Mouse (Mus musculus) midbrain, postnatal 0 days (tissue): ENCODE measurements around the gene Egflam. TPM values are rescaled to one million over a fixed set of nuclear protein-coding genes. Genes with fewer than 3 reads are reported as not detected.

ENCODE experiments used
- ATAC-seq: fragments of 200-750 bp; cut with Nextera tagmentation; 2 replicates; pipeline ENCODE4 v1.8.0; 2017; ENCODE audit warnings: moderate number of reproducible peaks, mild to moderate bottlenecking, moderate TSS enrichment, moderate library complexity; ENCODE audit not compliant: low FRiP score
- DNase-seq: peaks from one replicate; pipeline ENCODE4 v3.0.0-alpha.2; 2015; ENCODE audit warnings: low spot score
- H3K27ac ChIP-seq: fragments of 300-500 bp; sonication (generic); 2 replicates; pipeline ENCODE4 v1.5.1; 2014; ENCODE audit warnings: low read depth, mild to moderate bottlenecking, low read length, mixed read lengths
- H3K27me3 ChIP-seq: fragments of 300-500 bp; sonication (generic); 2 replicates; pipeline ENCODE4 v1.6.1; 2014; ENCODE audit warnings: low read length, control low read depth, mixed read lengths; ENCODE audit not compliant: insufficient read depth
- H3K36me3 ChIP-seq: fragments of 300-500 bp; sonication (generic); 2 replicates; pipeline ENCODE4 v1.6.1; 2014; ENCODE audit warnings: low read length, control low read depth, mixed read lengths; ENCODE audit not compliant: insufficient read depth
- H3K4me1 ChIP-seq: fragments of 300-500 bp; sonication (generic); 2 replicates; pipeline ENCODE4 v1.6.1; 2014; ENCODE audit warnings: mild to moderate bottlenecking, control low read depth, antibody characterized with exemption, low read length, mixed read lengths; ENCODE audit not compliant: insufficient read depth
- H3K4me2 ChIP-seq: fragments of 300-500 bp; sonication (generic); 2 replicates; pipeline ENCODE4 v1.6.1; 2014; ENCODE audit warnings: low read depth, mild to moderate bottlenecking, low read length, mixed read lengths; ENCODE audit not compliant: poor library complexity, severe bottlenecking
- H3K4me3 ChIP-seq: fragments of 300-500 bp; sonication (generic); 2 replicates; pipeline ENCODE4 v1.5.1; 2014; ENCODE audit warnings: low read depth, mild to moderate bottlenecking, low read length, moderate library complexity
- H3K9ac ChIP-seq: fragments of 300-500 bp; sonication (generic); replicated peaks from 2 replicates; pipeline ENCODE4 v1.6.1; 2014; ENCODE audit warnings: mild to moderate bottlenecking, low read length, moderate library complexity, mixed read lengths; ENCODE audit not compliant: poor library complexity, severe bottlenecking
- H3K9me3 ChIP-seq: fragments of 300-500 bp; sonication (generic); 2 replicates; pipeline ENCODE4 v1.6.1; 2016; ENCODE audit warnings: low read length, control low read depth
- CTCF ChIP-seq: IDR thresholded peaks from 2 replicates; pipeline ENCODE4 v1.5.1; 2016; ENCODE audit warnings: antibody characterized with exemption, mild to moderate bottlenecking
- WGBS: fragments of 180-500 bp; shearing (Covaris S2); extraction: QIAGEN DNeasy Blood & Tissue Kit; methylation state at CpG from one replicate; pipeline ENCODE4 v1.1.7; 2014; 5-methylcytosine and 5-hydroxymethylcytosine counted together
- polyA plus RNA-seq: library from polyadenylated mRNA; unstranded; fragments of >200 nt; fragmentation: Nextera tagmentation; extraction: Ambion mirVana; gene quantifications from 2 replicates; pipeline ENCODE4 v1.2.1, GENCODE M21; 2015
- total RNA-seq: library from RNA; depleted of rRNA; stranded (reverse); fragments of >200 nt; gene quantifications from 2 replicates; pipeline ENCODE4 v1.2.3, GENCODE M21; 2014

Gene Egflam
- total and polyA plus RNA-seq, 2 experiments from 2014 or later, result 7.8 to 8.6 TPM

DNA sequence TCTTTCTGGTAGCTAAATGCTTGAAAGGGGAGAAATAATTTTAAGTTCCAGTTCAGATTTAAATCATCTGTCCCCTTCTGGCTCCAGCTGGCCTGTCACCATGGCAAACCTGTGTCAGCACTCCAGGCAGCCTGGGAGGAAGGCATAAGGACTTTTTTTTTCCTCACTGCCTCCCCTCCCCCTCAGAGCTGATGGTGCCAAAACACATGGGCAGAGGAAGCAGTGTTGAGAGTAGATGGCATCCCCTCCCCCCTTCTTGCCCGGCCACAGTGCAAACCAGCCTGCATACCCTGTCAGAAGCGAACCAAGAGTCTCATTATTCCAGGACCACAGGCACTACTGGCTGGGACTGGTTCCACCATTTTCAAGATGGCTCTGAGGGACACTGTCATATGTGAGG lies 199.4 kb downstream of the Egflam start:
- ATAC-seq (peak; percentile 70), DNase-seq (peak; percentile 91)
- Histone ChIP-seq H3K4me3 (no peak overlapping the region), H3K9me3 (no peaks in the 10 kb centered on the region), H3K4me2 (no peak overlapping the region), H3K4me1 (no peaks in the 10 kb centered on the region), H3K27me3 (no peaks in the 10 kb centered on the region), H3K9ac (no peak overlapping the region), H3K27ac (0 out of 2 replicates have a peak overlapping the region, but pooled peaks have one; percentile 43), H3K36me3 (no peaks in the 10 kb centered on the region)
- TF ChIP-seq CTCF, result no peak
- 39% methylated on average over 2 of the region's 2 CpGs for WGBS

- H3K4me3 ChIP-seq, result no peak overlapping the region
- no peaks in the 10 kb centered on the region for H3K27me3 ChIP-seq
- DNase-seq (no peak), ATAC-seq (no peak)
- no peak for TF ChIP-seq CTCF
- no peaks in the 10 kb centered on the region for H3K36me3 ChIP-seq
- H3K4me2 ChIP-seq, result no peak overlapping the region
- WGBS, result 55% methylated on average over 3 of the region's 3 CpGs
- H3K4me1 ChIP-seq, result no peaks in the 10 kb centered on the region
- no peak overlapping the region for H3K9ac ChIP-seq
- H3K9me3 ChIP-seq, result no peaks in the 10 kb centered on the region
- no peak overlapping the region for H3K27ac ChIP-seq
Measured at GRCm38 (mm10) chr15:7197652-7198445, 200.3 kb downstream of the Egflam start.

GRCm38 (mm10) chr15:7194748-7195221 lies 203.4 kb downstream of the Egflam start:
- ATAC-seq (peak; percentile 79), DNase-seq (peak; percentile 85)
- no peak for TF ChIP-seq CTCF
- Histone ChIP-seq H3K9me3 (no peaks in the 10 kb centered on the region), H3K36me3 (peaks cover 3% of the 10 kb centered on the region; the same call in 1 of the 2 replicates), H3K27ac (peak overlapping the region; percentile 62), H3K27me3 (no peaks in the 10 kb centered on the region), H3K9ac (no peak overlapping the region), H3K4me2 (no peak overlapping the region), H3K4me3 (no peak overlapping the region), H3K4me1 (no peaks in the 10 kb centered on the region)
- 33% methylated on average over 6 of the region's 6 CpGs for WGBS

GRCm38 (mm10) chr15:7194147-7194720 lies 204.0 kb downstream of the Egflam start:
- 13% methylated on average over 13 of the region's 13 CpGs for WGBS
- DNase-seq (peak; percentile 80), ATAC-seq (peak; percentile 62)
- H3K4me3 ChIP-seq, result no peak overlapping the region
- peak overlapping the region; percentile 62 for H3K27ac ChIP-seq
- H3K4me2 ChIP-seq, result no peak overlapping the region
- TF ChIP-seq CTCF, result no peak
- peaks cover 3% of the 10 kb centered on the region; the same call in 1 of the 2 replicates for H3K36me3 ChIP-seq
- H3K9me3 ChIP-seq, result no peaks in the 10 kb centered on the region
- 0 out of 2 replicates have a peak overlapping the region, but pooled peaks have one; percentile 29 for H3K9ac ChIP-seq
- H3K4me1 ChIP-seq, result no peaks in the 10 kb centered on the region
- no peaks in the 10 kb centered on the region for H3K27me3 ChIP-seq

- H3K27me3 ChIP-seq, result no peaks in the 10 kb centered on the region
- H3K4me3 ChIP-seq, result no peak overlapping the region
- H3K4me2 ChIP-seq, result no peak overlapping the region
- DNase-seq, result no peak
- no peak overlapping the region for H3K9ac ChIP-seq
- peaks cover 3% of the 10 kb centered on the region; the same call in 1 of the 2 replicates for H3K36me3 ChIP-seq
- H3K9me3 ChIP-seq, result no peaks in the 10 kb centered on the region
- no peaks in the 10 kb centered on the region for H3K4me1 ChIP-seq
- ATAC-seq, result no peak
- WGBS, result 100% methylated on average over 2 of the region's 2 CpGs
- no peak overlapping the region for H3K27ac ChIP-seq
- no peak for TF ChIP-seq CTCF
Measured at GRCm38 (mm10) chr15:7192582-7192981, 205.6 kb downstream of the Egflam start.

DNA sequence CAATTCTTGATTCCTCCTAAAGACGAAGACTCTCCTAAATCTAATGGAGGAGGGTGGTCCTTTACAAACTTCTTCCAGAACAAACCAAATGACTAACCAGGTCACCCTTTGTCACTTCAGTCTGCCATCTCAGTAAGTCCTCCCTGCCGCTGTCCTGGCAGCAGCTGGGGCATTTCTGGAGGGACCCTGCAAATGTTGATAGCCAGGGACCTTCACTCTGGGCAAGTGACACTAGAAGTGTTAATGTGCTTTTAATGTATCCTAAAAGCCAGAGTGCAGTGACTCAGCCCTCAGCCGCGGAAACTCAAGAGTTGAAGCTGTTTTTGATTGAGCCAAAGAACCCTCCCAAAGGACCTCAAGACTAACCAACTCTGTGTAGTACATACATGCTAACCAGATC lies 207.1 kb downstream of the Egflam start:
- Histone ChIP-seq H3K4me3 (no peak overlapping the region), H3K4me1 (no peaks in the 10 kb centered on the region), H3K27me3 (no peaks in the 10 kb centered on the region), H3K27ac (no peak overlapping the region), H3K36me3 (peaks cover 8% of the 10 kb centered on the region), H3K4me2 (no peak overlapping the region), H3K9ac (no peak overlapping the region), H3K9me3 (no peaks in the 10 kb centered on the region)
- DNase-seq, result no peak
- WGBS, result 95% methylated on average over 4 of the region's 4 CpGs
- TF ChIP-seq CTCF, result no peak
- ATAC-seq, result no peak
